Mouse (Mus musculus): ENCODE results near the gene 1110017D15Rik.
"Not testable (repeated sequence)": the region's sequence is repeated elsewhere in the genome, so short reads cannot be mapped to it uniquely, and the experiment has no call there.

The 1110017D15Rik gene

GRCm38 (mm10) chr4:41479456-41479804 lies 37.7 kb downstream of the 1110017D15Rik start:
- no peak for DNase-seq (ENCODE audit: low read depth)

- DNase-seq (ENCODE audit: low read depth) = no peak
These were observed 38.2 kb downstream of the 1110017D15Rik start for GRCm38 (mm10) chr4:41478751-41479455.

GRCm38 (mm10) chr4:41477648-41478160 lies 39.4 kb downstream of the 1110017D15Rik start:
- no peak for DNase-seq (ENCODE audit: low read depth)

GRCm38 (mm10) chr4:41471384-41471689 lies 45.8 kb downstream of the 1110017D15Rik start:
- no peak for DNase-seq (ENCODE audit: low read depth)

- DNase-seq (ENCODE audit: low read depth) = no peak
These were observed 46.3 kb downstream of the 1110017D15Rik start for GRCm38 (mm10) chr4:41470684-41471383.

- no peak for DNase-seq (ENCODE audit: low read depth)
These were observed 47.0 kb downstream of the 1110017D15Rik start for GRCm38 (mm10) chr4:41470051-41470683.

- no peak for DNase-seq (ENCODE audit: low read depth)
These were observed 47.9 kb downstream of the 1110017D15Rik start for GRCm38 (mm10) chr4:41469199-41469598.

GRCm38 (mm10) chr4:41468396-41469080 lies 48.6 kb downstream of the 1110017D15Rik start:
- peak; percentile 44 for DNase-seq (ENCODE audit: low read depth)

- no peak for DNase-seq (ENCODE audit: low read depth)
These were observed 51.9 kb downstream of the 1110017D15Rik start for GRCm38 (mm10) chr4:41465287-41465665.

GRCm38 (mm10) chr4:41464345-41465286 lies 52.5 kb downstream of the 1110017D15Rik start, which contains the start of the genes Kif24 and Nudt2:
Kif24 (minus strand) TSS chr4:41464887.
Nudt2 (plus strand) TSS chr4:41465151.
- DNase-seq (ENCODE audit: low read depth) = peak; percentile 99

- DNase-seq (ENCODE audit: low read depth) = not testable (repeated sequence)
These were observed 53.9 kb downstream of the 1110017D15Rik start for GRCm38 (mm10) chr4:41463051-41463738.

- DNase-seq (ENCODE audit: low read depth) = no peak
These were observed 56.4 kb downstream of the 1110017D15Rik start for GRCm38 (mm10) chr4:41460690-41461089.

Data from c-Kit-positive CD71-negative TER-119-negative erythroid progenitor cells, embryonic 14.5 days (primary cell).